Mouse (Mus musculus): ENCODE measurements at regions not wholly inside any gene's neighbourhood (a gene's known extent, or its start where the extent isn't known, plus 50 kb on each side); places are given as distances from the start of the nearest gene placed in this dataset.

- TF ChIP-seq CTCF (IDR thresholded peaks at IDR 0.05; ENCODE audit: borderline replicate concordance, extremely low read depth, insufficient read depth, insufficient read length) (no peak), POLR2A (IDR thresholded peaks at IDR 0.05; ENCODE audit: borderline replicate concordance, extremely low read depth, insufficient read depth, insufficient read length, poor library complexity, severe bottlenecking) (no peak)
Observed at GRCm38 (mm10) chr13:103638038-103638437, 136.4 kb downstream of the Srek1 start.
